Mouse (Mus musculus) heart, postnatal 0 days (tissue): ENCODE measurements at regions not wholly inside any gene's neighbourhood (a gene's known extent, or its start where the extent isn't known, plus 50 kb on each side); places are given as distances from the start of the nearest gene placed in this dataset.

ENCODE experiments used
- ATAC-seq: fragments of 200-750 bp; cut with Nextera tagmentation; 2 replicates; pipeline ENCODE4 v1.8.0; 2017; ENCODE audit warnings: low read depth, moderate number of reproducible peaks, moderate library complexity; ENCODE audit not compliant: insufficient read depth
- DNase-seq: peaks from one replicate; pipeline ENCODE4 v3.0.0-alpha.2; 2016; ENCODE audit warnings: low spot score
- H3K27ac ChIP-seq: fragments of 300-500 bp; sonication (generic); 2 replicates; pipeline ENCODE4 v1.5.1; 2014; ENCODE audit warnings: low read depth, mild to moderate bottlenecking
- H3K27me3 ChIP-seq: fragments of 300-500 bp; sonication (generic); 2 replicates; pipeline ENCODE4 v1.6.1; 2014; ENCODE audit warnings: low read length, mixed read lengths; ENCODE audit not compliant: control insufficient read depth, insufficient read depth
- H3K36me3 ChIP-seq: fragments of 300-500 bp; sonication (generic); replicated peaks from 2 replicates; pipeline ENCODE4 v1.6.1; 2014; ENCODE audit warnings: low read length, mixed read lengths; ENCODE audit not compliant: control insufficient read depth, insufficient read depth
- H3K4me1 ChIP-seq: fragments of 300-500 bp; sonication (generic); 2 replicates; pipeline ENCODE4 v1.6.1; 2014; ENCODE audit warnings: antibody characterized with exemption; ENCODE audit not compliant: control insufficient read depth, insufficient read depth
- H3K4me2 ChIP-seq: fragments of 300-500 bp; sonication (generic); 2 replicates; pipeline ENCODE4 v1.6.1; 2014; ENCODE audit warnings: low read depth, mild to moderate bottlenecking, low read length, moderate library complexity
- H3K4me3 ChIP-seq: fragments of 300-500 bp; sonication (generic); 2 replicates; pipeline ENCODE4 v1.5.1; 2014; ENCODE audit warnings: low read depth, low read length
- H3K9ac ChIP-seq: fragments of 300-500 bp; sonication (generic); replicated peaks from 2 replicates; pipeline ENCODE4 v1.6.1; 2014; ENCODE audit warnings: low read depth, low read length, mixed read lengths
- H3K9me3 ChIP-seq: fragments of 300-500 bp; sonication (generic); replicated peaks from 2 replicates; pipeline ENCODE4 v1.6.1; 2016; ENCODE audit warnings: low read length; ENCODE audit not compliant: control insufficient read depth
- CTCF ChIP-seq: IDR thresholded peaks from 2 replicates; pipeline ENCODE4 v1.5.1; 2016; ENCODE audit warnings: antibody characterized with exemption, control low read depth, low read depth
- EP300 ChIP-seq: IDR thresholded peaks from 2 replicates; pipeline ENCODE4 v1.6.1; 2016; ENCODE audit warnings: antibody characterized with exemption, low read depth
- whole genome bisulfite sequencing: fragments of 180-500 bp; shearing (Covaris S2); extraction: QIAGEN DNeasy Blood & Tissue Kit; methylation state at CpG from one replicate; pipeline ENCODE4 v1.1.7; 2014; 5-methylcytosine and 5-hydroxymethylcytosine counted together

DNA sequence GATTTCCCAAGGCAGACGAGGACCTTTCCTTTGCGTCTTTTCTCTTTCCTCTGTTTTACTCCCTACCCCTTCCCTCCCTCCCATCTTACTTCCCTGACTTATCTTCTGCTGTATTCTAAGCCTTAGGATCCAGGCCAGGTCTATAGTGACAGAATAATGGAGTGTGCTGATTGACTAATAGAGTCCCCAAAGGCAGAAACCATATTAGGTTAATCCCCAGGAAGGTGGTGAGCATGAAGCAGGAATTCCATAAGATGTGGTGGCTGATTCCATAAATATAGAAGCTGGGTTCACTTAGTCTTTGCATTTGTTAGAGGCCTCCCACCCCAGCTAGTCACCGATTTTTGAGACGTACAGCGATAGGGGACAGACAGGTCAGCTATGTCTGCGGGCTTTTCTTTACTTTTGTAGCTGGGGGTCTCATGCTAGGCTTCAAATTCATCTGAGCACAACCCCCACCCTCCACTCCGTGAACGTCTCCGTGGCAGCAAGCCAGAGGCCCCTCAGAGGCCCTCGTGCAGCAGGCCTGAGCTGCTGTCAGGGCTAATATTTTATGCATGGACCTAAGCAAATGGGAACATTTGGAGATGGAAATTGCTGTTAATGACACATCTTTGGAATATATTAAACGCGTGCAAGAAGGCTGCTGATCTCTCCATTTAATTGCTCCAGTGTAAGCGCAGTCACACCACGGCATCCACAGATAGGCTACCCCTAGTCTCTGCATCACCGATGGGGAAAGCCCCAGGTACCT is 145.8 kb upstream of the Rtl1 start:
- Histone ChIP-seq H3K9me3 (no peaks in the 10 kb centered on the region), H3K27me3 (no peaks in the 10 kb centered on the region), H3K9ac (no peak overlapping the region), H3K27ac (no peak overlapping the region), H3K4me3 (no peak overlapping the region), H3K4me2 (no peak overlapping the region), H3K4me1 (no peaks in the 10 kb centered on the region), H3K36me3 (no peaks in the 10 kb centered on the region)
- no peak for ATAC-seq
- TF ChIP-seq CTCF, result no peak
- no peak for TF ChIP-seq EP300
- no peak for DNase-seq
- 63% methylated on average over 15 of the region's 15 CpGs for WGBS

GRCm38 (mm10) chr12:109747201-109747600 is 147.1 kb upstream of the Rtl1 start:
- Histone ChIP-seq H3K9ac (no peak overlapping the region), H3K36me3 (no peaks in the 10 kb centered on the region), H3K4me1 (no peaks in the 10 kb centered on the region), H3K4me3 (no peak overlapping the region), H3K27me3 (no peaks in the 10 kb centered on the region), H3K4me2 (no peak overlapping the region), H3K27ac (no peak overlapping the region), H3K9me3 (no peaks in the 10 kb centered on the region)
- TF ChIP-seq CTCF, result no peak
- no peak for TF ChIP-seq EP300
- DNase-seq (no peak), ATAC-seq (no peak)
- 79% methylated on average over 5 of the region's 5 CpGs for WGBS

GRCm38 (mm10) chr12:109747776-109748175 is 147.6 kb upstream of the Rtl1 start:
- H3K4me1 ChIP-seq, result no peaks in the 10 kb centered on the region
- TF ChIP-seq EP300 (no peak), CTCF (no peak)
- H3K27me3 ChIP-seq, result no peaks in the 10 kb centered on the region
- no peak overlapping the region for H3K9ac ChIP-seq
- ATAC-seq (no peak), DNase-seq (no peak)
- WGBS, result 73% methylated on average over 13 of the region's 13 CpGs
- H3K4me3 ChIP-seq, result no peak overlapping the region
- H3K27ac ChIP-seq, result no peak overlapping the region
- H3K4me2 ChIP-seq, result no peak overlapping the region
- H3K36me3 ChIP-seq, result no peaks in the 10 kb centered on the region
- no peaks in the 10 kb centered on the region for H3K9me3 ChIP-seq

GRCm38 (mm10) chr12:109748326-109749059 is 148.4 kb upstream of the Rtl1 start:
- Histone ChIP-seq H3K9ac (no peak overlapping the region), H3K36me3 (no peaks in the 10 kb centered on the region), H3K4me3 (no peak overlapping the region), H3K27me3 (no peaks in the 10 kb centered on the region), H3K9me3 (no peaks in the 10 kb centered on the region), H3K27ac (no peak overlapping the region), H3K4me1 (no peaks in the 10 kb centered on the region), H3K4me2 (no peak overlapping the region)
- DNase-seq (no peak), ATAC-seq (no peak)
- TF ChIP-seq CTCF (no peak), EP300 (no peak)
- 64% methylated on average over 12 of the region's 12 CpGs for WGBS

DNA sequence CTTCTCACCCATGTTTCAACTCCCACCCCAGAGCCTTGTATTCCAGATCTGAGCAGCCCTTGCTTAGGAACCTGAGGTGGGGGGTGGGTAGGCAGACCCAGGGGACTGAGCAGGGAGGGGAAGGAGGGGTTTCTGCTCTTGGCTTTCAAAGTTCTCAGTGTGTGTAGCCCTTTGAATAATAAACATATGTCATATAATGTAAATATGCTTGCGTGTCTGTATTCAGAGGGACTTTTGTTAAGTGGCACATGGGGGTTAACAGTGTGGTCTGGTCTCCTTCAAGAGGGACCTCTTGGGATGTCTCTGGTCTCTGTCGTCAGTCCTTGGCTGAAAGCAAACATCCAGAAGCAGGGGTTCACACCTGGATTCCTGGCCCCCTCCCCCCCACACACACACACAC is 149.1 kb upstream of the Rtl1 start:
- H3K9ac ChIP-seq, result no peak overlapping the region
- H3K36me3 ChIP-seq, result no peaks in the 10 kb centered on the region
- DNase-seq (no peak), ATAC-seq (no peak)
- H3K4me3 ChIP-seq, result no peak overlapping the region
- no peaks in the 10 kb centered on the region for H3K27me3 ChIP-seq
- no peak overlapping the region for H3K27ac ChIP-seq
- TF ChIP-seq EP300 (no peak), CTCF (no peak)
- H3K4me1 ChIP-seq, result no peaks in the 10 kb centered on the region
- H3K4me2 ChIP-seq, result no peak overlapping the region
- 60% methylated on average over 2 of the region's 2 CpGs for WGBS
- no peaks in the 10 kb centered on the region for H3K9me3 ChIP-seq
